ENCODE assay signal across 17 mouse cellular contexts in the genomic region with DNA sequence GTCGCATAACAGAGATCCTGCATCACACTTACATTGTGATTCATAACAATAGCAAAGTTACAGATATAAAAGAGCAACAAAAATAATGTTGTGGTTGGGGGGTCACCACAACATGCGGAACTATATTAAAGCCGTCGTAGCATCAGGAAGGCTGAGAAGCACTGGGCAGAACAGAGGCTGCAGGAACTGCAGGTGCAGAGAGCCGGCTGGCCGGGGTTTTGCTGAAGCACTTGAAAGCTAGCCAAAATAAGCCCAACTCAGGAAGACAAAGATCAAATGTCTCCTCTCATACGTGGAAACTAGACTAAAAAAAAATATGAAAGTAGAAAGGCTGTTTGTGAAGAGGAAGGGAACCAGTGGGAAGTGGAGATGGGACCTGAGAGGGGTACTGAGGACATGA. TPM values are rescaled to one million over a fixed set of nuclear protein-coding genes. Genes with fewer than 3 reads are reported as not detected.
DNase-seq lines count a peak whose midpoint lies in the region; ATAC-seq lines count a peak whose summit lies in the region.
"Had no signal": no experiment of that assay in that cellular context is flagged by ENCODE, and none has a peak within 500 bp of the region (broad histone marks: within the 10 kb centered on the region; RNA-seq: fewer than 3 reads in every experiment).

No protein-coding gene starts in this region.

- H3K9ac ChIP-seq in kidney, embryonic 16.5 days (replicated peaks; ENCODE audit: low read length) = no peak overlapping the region
- H3K9ac ChIP-seq: embryonic facial prominence, embryonic 12.5 days; lung, embryonic 15.5 days had no signal

- H3K9me3 ChIP-seq in kidney, embryonic 16.5 days (ENCODE audit: low read length) = no peaks in the 10 kb centered on the region
- H3K9me3 ChIP-seq: embryonic facial prominence, embryonic 12.5 days; lung, embryonic 15.5 days had no signal

- no peak overlapping the region for H3K4me3 ChIP-seq in kidney, embryonic 16.5 days (ENCODE audit: low read length)
- H3K4me3 ChIP-seq: embryonic facial prominence, embryonic 12.5 days; heart, adult 2 months; lung, embryonic 15.5 days had no signal

- 34% methylated on average over 7 of the region's 7 CpGs for WGBS in kidney, embryonic 16.5 days

- DNase-seq in kidney, adult 18-20 months = peak; percentile 46
- DNase-seq in kidney, postnatal 10 days = peak; percentile 59
- peak; percentile 60 for DNase-seq in thymus, postnatal 0 days (ENCODE audit: low spot score)
- no peak for DNase-seq in embryo, embryonic 11 days
- DNase-seq in gastrocnemius, postnatal 25 days = no peak
- no peak for DNase-seq in cerebellum, postnatal 36 days
- DNase-seq: cerebellum, postnatal 10 days; heart, adult 2 months; retina, postnatal 1 day had no signal

- no peaks in the 10 kb centered on the region for H3K27me3 ChIP-seq in kidney, embryonic 16.5 days (ENCODE audit: insufficient read depth, low read length)
- H3K27me3 ChIP-seq: embryonic facial prominence, embryonic 12.5 days; lung, embryonic 15.5 days had no signal

- H3K27ac ChIP-seq in kidney, embryonic 16.5 days (ENCODE audit: low read length) = no peak overlapping the region
- H3K27ac ChIP-seq: embryonic facial prominence, embryonic 12.5 days; heart, adult 2 months; lung, embryonic 15.5 days had no signal

- H3K36me3 ChIP-seq in kidney, embryonic 16.5 days (ENCODE audit: insufficient read depth, low read length) = no peaks in the 10 kb centered on the region
- H3K36me3 ChIP-seq: embryonic facial prominence, embryonic 12.5 days; lung, embryonic 15.5 days had no signal

- peaks cover 13% of the 10 kb centered on the region for H3K4me1 ChIP-seq in kidney, embryonic 16.5 days (ENCODE audit: insufficient read depth, low read length)
- H3K4me1 ChIP-seq: embryonic facial prominence, embryonic 12.5 days had no signal

- no peak overlapping the region for H3K4me2 ChIP-seq in kidney, embryonic 16.5 days (replicated peaks; ENCODE audit: low read depth, low read length)
- H3K4me2 ChIP-seq: embryonic facial prominence, embryonic 12.5 days; lung, embryonic 15.5 days had no signal

- no peak for ATAC-seq in kidney, embryonic 16.5 days (ENCODE audit: low FRiP score, low TSS enrichment)
- ATAC-seq in granulocyte monocyte progenitor cell, adult 5-6 weeks (replicated peaks; ENCODE audit: poor library complexity, severe bottlenecking) = peak; percentile 50; the same call in 1 of the 2 replicates
- ATAC-seq: Patski had no signal

RNA-seq across cellular contexts. Expression of a gene that starts 19.3 kb away (rescaled TPM):
- polyA plus RNA-seq in kidney, embryonic 16.5 days (2015; fragmentation: Nextera tagmentation; extraction: Ambion mirVana) = 15.7 and 16.3 TPM in 2 replicates
- total RNA-seq in granulocyte monocyte progenitor cell, adult 5-6 weeks (2014; fragmentation: Nextera tagmentation) = not detected in 2 replicates
- total RNA-seq in granulocyte monocyte progenitor cell, adult 5-6 weeks (2017) = not detected in 2 replicates
- polyA plus RNA-seq in thymus, postnatal 0 days (2015; fragmentation: Nextera tagmentation; extraction: Ambion mirVana) = 0.04 and 0.22 TPM in 2 replicates
- total RNA-seq in gastrocnemius, postnatal 25 days (2021) = not detected
- total RNA-seq: heart, adult 2 months; megakaryocyte-erythroid progenitor cell, adult 5-6 weeks; monocyte, adult 5-6 weeks had no signal
- polyA plus RNA-seq: Patski had no signal

RNA-seq across cellular contexts. Expression of a gene that starts 46.1 kb away (rescaled TPM):
- polyA plus RNA-seq in kidney, embryonic 16.5 days (2015; fragmentation: Nextera tagmentation; extraction: Ambion mirVana) = 48.8 and 59.4 TPM in 2 replicates
- not detected in 2 replicates for total RNA-seq in granulocyte monocyte progenitor cell, adult 5-6 weeks (2014; fragmentation: Nextera tagmentation)
- total RNA-seq in granulocyte monocyte progenitor cell, adult 5-6 weeks (2017) = not detected in 2 replicates
- not detected in 2 replicates for polyA plus RNA-seq in thymus, postnatal 0 days (2015; fragmentation: Nextera tagmentation; extraction: Ambion mirVana)
- not detected for total RNA-seq in gastrocnemius, postnatal 25 days (2021)
- total RNA-seq: heart, adult 2 months; megakaryocyte-erythroid progenitor cell, adult 5-6 weeks; monocyte, adult 5-6 weeks had no signal
- polyA plus RNA-seq: heart, adult 2 months; neural tube, embryonic 14.5 days; Patski had no signal

Comparison
In these comparisons a context has a peak if more than half of its experiments do, and no peak if none do; other contexts are left out.
1. DNase-seq: peak in kidney, adult 18-20 months (single experiment), kidney, postnatal 10 days (single experiment) and thymus, postnatal 0 days (single experiment); none in embryo, embryonic 11 days (single experiment), gastrocnemius, postnatal 25 days (single experiment) and cerebellum, postnatal 36 days (0 of 2).